Mouse (Mus musculus) urinary bladder, postnatal 14 days (tissue): ENCODE data around the gene Zfp84.

Experiments
- DNase-seq: peaks from one replicate; pipeline ENCODE4 v3.0.0; 2021; ENCODE audit warnings: low spot score

The Zfp84 gene

DNA sequence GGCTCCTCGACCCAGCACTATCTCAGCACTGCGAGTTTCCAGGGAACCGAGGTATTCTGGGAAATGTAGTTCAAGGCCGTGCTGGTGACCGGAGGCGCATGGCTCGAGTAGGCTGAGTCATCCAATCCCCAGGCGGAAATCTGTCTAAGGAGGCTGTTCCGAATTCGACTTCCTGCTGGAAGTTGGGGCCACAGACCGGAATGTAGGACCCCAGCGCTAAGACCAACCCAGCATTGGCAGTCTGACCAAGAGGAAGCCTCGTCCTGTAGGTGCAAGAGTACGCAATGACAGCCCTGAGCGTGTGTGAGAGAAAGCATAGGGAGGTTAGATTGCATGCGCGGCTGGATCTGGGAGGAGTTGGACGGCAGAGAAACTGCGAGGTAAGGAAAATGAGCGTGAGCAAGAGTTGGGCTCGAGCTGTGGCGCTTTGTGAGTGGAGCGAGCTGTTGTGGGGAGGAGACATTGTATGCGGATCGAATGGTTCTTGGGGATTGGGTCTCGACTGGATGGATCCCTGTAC lies 47.6 kb downstream of the Zfp84 start, which contains the start of gene Zfp790:
TSS of gene Zfp790 (plus strand) at position 205 of the 520 bp plus-strand sequence.
- DNase-seq: peak; percentile 88

GRCm38 (mm10) chr7:29818619-29819254 lies 50.4 kb downstream of the Zfp84 start:
- peak; percentile 75 for DNase-seq

- no peak for DNase-seq
These were observed 59.6 kb downstream of the Zfp84 start for GRCm38 (mm10) chr7:29828001-29828400.
